Mouse (Mus musculus): ENCODE data around the gene Khdrbs2.

The Khdrbs2 gene

DNA sequence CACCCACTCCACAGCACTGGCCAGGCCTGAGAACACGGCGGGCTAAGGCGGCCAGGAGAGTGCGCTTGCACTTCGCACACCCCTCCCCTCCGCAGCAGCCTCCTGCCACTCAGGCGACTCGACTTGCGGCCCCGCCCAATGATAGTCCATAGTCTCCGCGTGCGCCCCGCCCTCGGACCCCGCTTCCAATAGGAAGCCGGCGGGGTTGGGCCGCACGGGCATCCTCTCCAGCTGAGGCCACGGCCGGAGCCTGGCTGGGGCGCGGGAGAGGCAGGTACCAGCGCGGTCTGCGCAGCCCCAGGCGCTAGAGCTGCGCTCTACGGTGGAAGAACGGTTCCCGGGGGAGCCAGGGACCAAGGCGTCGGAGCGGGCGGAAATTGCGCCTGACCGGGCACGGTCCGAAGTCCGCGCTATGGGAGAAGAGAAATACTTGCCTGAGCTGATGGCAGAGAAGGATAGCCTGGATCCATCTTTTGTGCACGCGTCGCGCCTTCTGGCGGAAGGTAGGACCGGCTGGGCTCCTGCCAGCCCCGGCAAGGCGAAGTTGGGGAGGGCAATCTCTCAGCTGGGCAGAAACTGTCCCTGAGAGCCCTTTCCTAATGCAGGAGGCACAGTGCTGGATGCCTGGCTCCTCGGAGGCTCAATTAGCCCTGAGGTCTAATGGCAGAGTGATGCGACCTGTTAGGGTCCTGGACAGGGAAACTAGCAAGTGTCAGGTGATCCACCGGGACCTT lies at the start of gene Khdrbs2:
Khdrbs2 (plus strand) TSS at position 209 of the 734 bp plus-strand sequence.
- DNase-seq: peak; percentile 19

DNA sequence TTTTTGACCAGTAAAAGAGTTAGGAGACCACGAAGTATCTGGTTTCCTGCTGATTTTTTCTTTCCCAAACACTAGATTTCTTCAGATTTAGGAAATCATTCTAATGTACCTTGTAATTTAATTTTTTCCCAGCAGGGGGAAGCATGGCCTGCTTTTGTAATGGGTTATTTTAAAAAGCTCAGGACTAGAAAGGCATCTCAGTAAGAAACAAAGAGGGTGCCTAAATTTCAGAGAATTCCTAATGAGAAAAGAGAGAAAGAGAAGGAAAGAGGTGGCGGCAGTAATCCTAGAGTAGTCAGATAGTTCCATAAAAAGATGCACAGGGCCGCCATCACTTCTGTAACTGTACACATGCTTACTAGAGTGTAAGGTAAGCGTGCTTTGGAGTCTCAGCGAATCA lies 2.1 kb downstream of the Khdrbs2 start:
- no peak for DNase-seq

DNA sequence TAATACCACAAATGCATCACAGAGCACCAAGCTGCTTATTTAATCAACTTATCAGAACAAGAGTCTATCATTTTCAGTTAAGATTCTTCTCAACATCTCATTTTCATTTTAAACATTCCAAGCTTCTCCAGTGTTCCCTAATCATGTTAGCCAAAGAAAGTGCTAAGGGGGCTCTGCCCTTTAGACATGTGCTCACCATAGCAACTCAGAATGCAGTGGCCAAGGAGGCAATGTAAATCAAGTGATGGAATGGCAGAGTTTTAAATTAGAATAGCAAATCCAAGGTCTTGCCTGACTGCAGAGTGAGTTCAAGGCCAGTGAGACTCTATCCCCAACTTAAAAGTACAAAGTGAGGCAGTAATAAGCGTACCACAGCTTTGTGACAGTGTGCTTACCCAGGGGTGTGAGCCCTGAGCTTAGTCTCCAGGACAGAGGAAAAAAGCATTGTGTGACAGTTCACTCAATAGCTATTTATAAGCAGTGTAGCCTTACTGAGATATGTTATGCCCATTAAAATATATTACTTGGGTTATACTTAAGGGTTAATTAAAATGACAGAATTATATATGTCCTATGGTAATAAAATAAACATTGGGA lies 27.2 kb downstream of the Khdrbs2 start:
- no peak for DNase-seq

DNA sequence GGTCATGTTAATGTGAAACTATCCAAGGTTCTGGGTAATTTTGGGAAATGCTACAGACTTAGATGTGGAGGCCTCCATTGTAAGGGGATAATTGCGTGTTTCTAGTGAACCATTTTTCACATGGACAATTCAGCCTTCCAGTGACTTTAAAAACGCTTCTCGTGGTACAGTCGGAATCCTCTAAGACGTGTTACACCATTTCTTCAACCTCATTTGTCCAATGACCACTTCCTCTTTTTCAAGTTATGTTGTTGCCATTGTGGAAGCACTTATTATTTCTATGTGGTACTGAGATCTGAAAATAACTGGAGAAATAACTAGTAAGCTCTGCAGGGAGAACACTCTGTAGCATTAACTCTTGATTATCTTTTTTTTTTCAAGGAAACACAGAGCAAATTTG lies 75.9 kb downstream of the Khdrbs2 start:
- DNase-seq: no peak

DNA sequence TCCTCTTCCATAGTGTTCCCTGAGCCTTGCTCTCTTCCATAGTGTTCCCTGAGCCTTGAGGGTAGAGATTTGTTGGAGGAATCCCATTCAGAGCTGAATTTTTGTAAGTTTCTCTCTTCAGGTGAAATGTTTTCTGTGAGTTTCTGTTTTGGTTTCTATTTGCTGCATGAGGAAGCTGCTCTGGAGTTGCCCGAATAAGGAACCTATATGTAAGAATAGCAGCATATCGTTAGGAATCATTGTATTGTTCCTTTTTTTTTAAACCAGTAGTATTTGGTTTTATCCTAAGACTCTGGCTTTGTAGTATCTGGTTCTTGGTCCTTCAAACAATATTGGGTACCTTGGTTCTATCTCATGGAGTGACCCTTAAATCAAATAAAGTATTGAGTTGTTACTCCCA lies 77.1 kb downstream of the Khdrbs2 start:
- no peak for DNase-seq

DNA sequence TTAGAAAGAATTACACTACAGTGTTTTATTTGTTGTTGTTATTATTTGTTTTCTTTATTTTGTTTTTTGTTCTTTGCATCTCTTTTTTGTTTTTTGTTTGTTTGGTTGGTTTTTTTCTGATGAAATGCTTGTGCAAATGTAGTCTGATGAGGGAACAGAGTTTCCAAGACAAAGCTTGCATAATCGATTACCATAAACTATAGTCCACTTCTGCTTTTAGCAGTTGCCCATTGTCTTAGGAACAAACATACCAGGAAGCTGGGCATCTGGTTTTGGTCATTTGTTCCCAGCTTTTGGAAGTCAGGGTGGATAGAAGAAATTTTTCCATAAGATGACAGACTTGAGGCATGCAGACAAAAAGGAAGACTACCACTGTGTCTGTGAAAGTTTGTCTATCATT lies 77.8 kb downstream of the Khdrbs2 start:
- no peak for DNase-seq

DNA sequence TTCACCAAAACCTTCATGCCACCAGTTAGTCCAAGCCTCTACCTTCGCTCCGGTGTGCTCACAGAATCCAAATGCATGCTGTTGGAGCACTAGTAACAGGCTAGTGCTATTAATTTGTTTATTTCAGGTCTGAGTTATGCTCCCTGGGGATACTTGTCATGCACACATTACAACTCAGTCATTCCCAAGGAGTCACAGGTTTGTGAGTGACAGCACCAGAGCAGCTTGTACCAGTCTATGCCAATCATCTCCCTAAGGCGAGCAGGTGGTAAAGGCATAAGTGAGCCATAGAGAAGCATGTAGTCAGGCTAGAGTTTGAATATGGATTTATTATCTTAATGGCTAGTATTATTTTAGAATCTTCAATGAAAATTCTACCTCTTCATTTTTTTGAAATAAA lies 86.4 kb downstream of the Khdrbs2 start:
- no peak for DNase-seq

DNA sequence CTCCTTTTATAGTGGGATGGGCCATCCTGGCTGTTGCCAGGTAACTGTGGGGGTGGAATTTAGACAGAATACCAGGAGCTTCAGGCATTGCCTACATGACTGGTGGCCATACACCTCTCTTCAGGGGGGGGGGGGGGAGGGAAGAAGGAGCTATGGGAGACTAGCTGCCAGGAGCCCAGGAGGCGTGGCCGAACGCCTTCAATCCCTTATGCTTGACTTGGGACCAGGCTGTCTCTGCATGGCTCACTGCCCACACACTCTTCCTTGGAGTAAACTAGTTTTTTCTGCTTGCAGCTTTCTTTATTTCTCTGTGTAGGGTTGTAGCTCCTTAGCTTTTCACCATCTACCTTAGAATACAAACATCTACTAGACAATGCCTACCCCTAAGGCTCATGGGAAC lies 98.0 kb downstream of the Khdrbs2 start:
- no peak for DNase-seq

DNA sequence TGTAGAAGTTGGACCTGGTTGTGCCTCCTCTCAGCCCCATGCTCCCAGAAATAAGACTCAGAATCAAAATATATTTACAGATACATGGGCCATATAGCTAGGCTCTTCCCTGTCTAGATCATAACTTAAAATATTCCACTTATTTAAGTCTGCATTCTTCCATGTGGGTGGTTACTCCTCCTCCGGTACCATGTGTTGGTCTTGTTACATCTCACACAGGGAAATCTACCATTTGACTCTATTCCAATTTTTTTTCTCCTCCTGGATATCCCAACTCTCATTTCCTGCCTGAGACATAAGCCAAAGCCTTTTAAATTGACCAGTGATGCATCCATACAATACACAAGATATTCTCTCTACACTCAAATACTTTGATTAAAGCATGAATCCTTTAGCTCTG lies 122.2 kb downstream of the Khdrbs2 start:
- no peak for DNase-seq

DNA sequence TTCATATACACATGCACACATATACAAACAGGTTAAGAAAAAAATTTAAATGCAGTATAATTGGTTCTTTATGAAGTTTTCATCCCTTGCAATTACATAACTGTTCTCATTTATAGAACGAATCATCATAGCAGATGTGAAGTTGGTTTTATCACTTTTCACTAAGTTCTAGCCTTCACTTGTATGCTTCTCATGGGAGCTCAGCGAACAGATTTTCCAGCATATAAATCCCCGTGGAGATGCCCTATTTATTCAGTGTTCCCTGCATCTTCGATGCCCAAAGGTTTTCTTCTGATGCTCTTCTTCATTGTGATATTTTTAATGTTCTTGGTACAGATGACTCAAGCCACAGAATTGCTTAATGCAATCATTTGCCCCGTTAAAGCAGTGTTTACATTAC lies 128.9 kb downstream of the Khdrbs2 start:
- DNase-seq: no peak

DNA sequence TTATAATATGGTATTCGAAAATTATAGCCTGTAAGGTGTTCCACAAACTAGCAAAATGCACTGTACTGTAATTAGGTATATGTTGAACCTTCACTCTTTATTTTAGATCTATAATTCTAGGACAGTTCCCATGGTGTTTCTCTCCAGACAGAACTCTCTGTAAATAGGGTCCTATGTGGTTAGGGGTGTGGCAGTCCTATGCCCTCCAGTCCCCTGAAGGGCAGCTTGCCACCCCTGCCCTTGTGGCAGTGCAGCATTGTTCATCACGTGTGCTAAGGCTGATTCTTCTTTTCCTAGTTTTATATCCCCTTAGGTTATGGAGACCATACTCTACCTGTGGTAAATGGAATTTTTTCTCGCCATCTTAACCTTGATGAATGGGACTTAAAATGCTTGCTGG lies 136.6 kb downstream of the Khdrbs2 start:
- DNase-seq: no peak

DNA sequence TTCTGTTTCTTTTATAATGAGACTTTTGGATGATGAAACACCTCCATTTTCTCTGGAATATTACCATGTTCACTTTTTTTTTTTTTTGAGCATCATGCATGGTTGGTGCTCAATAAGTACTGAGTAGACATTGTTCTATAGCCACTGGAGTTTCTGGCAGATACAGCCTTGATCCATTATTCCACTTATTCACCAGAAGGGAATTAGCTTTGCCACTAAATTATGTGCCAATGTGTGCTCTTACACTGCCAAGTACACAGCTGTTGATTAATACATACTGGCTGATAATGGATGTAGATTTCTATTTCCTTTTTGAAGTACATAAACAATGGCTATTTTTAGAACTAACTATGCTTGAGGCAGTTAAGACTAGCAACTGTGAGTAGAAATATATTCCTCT lies 137.1 kb downstream of the Khdrbs2 start:
- DNase-seq: no peak

DNA sequence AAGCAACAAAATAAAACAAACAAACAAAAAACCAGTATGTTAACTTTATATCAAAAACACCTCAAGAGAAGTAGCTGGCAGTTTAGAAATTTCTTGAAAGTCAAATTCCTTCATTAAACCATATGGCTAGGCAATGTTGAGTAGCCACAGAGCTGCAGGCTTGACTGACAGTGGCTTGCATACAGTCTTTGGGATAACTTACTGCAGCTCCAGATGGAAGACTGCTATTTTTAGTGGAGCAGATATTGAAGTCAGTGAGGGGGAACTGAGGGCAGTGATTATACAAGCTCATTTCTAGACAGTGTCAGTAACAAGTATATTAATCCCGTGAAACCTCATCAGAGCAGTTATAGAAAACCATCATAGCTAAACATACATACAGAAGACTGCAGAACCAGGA lies 166.6 kb downstream of the Khdrbs2 start:
- DNase-seq: no peak

DNA sequence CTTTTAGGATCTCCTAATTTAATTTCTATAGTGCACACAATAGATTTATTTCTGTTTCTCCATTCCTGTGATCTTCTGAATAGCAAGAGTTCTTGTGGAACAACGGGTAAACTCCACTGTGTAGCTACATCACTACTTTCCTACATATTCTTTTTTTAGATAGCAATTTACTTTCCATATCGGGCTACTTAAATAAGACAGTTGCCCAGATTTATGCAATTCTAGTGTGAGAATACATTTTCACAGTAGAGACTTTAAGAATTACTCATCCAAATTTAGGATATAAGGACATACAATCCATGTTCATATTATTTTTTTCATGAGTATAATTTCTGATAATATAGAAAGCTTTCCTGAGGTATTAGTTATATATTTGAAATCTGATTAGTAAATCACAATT lies 175.0 kb downstream of the Khdrbs2 start:
- DNase-seq: no peak

DNA sequence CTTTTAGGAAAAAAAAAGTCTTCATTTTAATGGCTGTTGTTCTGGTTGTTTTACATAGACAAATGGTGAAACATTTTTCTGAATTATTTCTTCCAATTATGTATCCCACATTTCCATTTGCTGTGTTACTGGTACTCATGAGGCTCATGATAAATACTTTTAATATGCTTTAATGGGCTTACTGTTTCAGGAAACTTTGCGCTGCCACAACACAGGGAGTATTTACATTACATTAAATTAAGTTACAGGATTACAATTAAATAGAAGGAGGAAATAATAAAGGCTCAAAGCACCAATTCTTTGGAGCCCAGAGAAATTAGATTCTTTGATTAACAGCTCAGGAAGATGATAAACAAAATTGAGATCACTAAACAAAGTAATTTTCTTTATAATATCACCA lies 179.6 kb downstream of the Khdrbs2 start:
- DNase-seq: no peak

DNA sequence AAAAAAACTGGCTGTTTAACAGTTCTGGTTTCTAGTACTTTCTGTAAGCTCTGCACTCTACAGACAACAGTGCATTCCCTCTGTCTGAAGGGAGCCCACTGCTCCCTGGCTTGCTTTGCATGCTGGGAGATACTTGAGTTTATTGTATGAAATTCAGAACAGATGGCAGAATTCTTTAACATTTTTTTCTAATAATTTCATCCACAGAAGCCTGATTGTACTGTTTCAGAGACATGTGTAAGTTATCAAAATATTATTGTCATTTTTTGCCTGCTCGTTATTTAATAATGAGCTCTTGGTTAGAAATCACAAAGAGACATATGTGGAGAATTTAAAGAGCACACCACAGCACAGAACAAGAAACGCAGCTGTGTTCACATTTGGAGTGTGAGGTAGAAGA lies 191.0 kb downstream of the Khdrbs2 start:
- DNase-seq: no peak

DNA sequence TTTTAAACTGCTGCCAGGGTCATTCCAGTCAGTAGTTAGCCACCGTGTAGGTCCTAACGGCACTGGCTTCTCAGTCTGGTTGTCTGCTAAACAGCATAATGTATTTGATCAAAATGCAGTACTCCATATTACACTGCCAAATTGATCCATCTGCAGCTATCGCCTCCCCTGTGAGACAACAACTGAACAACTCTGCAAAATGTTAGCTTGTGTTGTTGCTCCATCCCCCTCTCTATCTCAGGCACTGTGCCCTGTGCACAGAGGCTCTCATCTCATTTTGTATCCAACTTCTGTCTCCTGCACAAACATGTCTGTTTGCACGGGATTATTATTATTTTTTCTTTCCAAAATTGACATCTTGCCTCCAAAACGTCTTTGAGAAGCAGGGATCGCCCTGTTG lies 225.0 kb downstream of the Khdrbs2 start:
- DNase-seq: no peak

DNA sequence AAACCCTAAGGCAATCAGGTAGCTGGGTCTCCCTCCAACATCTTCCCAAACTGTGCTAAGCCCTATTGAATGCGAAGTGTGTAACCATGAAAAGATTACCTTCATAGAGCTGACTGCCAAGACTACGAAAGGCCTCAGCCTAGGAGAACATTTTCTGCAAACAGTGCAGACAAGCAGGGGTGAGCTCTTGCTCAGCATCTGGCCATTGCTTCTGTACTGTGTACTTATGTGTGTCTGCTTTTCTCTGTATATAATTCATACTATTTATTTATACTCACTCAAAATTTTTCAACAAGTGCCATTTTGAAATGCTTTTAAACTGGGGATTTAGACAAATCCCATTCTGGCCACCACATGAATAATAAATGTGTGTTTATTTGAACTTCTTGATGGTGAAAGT lies 235.1 kb downstream of the Khdrbs2 start:
- no peak for DNase-seq

DNA sequence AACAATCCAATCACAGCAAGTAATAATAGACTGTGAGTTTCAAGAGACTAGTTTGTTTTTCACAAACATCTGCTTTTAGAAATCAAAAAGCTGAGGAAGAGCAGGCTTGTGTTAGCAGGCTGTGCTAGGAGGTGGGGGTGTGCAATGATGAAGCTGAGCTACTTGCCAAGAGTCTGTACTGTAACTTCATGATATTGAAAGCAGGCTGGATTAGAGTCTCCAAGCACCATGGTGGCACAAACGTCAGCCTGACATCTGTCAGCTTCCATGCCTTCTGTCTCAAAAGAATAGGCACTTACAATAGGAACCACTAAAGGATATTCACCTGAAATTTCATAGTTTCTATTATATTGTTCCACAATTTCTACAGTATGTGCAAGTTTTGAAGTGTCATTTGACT lies 255.9 kb downstream of the Khdrbs2 start:
- DNase-seq: no peak

DNA sequence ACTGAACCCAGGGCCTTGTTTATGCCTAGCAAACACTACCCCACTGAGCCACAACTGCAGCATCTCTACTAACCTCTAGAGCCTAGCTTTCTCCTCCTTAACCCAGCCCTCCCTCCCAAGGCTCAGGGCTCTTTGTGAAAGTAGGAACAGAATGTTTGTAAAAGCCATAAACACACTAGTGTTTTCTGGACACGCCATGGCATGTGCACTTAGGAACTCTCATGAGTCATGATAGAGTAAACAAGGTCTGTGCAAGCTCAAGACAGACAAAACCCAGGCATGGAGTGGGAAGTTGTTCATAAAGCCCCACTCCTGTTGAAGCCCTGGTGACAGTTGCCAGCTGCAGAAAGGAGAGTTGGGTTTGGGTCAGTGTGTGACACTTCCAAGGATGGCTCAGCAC lies 257.0 kb downstream of the Khdrbs2 start:
- no peak for DNase-seq

DNA sequence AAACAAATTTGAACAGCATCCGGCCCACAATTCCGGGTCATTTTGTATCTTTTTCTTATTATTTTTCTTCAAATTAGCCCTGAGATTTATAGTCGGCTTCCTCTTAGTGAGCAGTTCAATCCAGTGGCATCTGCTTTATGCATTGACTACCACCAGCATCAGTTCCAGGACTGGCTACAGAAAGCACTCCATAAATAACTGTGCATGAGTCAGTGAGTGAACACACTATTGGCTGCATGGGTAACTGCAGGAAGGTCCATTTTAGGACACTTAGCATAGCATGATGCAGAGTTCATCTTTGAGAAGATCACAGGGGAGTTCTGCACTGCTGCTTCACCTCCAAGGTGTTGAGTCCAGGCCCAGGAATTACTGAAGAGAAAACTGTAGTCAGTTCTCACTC lies 258.0 kb downstream of the Khdrbs2 start:
- no peak for DNase-seq

DNA sequence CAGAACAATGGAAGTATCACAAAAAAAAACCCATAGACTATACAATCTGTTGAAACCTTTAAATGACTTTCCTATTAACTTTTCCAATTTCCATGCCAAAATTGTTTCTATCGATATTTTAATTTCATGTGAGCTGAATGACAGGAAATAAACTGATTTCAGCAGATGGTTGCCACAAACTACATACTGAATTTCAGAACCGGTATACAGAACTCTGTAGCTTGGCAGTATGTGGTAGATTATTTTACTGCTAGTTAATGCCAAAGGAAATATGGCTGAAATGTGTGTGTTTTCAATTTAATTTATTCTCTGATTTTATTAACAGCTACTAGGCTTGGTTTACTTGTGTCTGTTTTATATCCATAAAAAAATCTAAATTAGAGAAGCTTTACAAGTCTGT lies 260.6 kb downstream of the Khdrbs2 start:
- DNase-seq: no peak

DNA sequence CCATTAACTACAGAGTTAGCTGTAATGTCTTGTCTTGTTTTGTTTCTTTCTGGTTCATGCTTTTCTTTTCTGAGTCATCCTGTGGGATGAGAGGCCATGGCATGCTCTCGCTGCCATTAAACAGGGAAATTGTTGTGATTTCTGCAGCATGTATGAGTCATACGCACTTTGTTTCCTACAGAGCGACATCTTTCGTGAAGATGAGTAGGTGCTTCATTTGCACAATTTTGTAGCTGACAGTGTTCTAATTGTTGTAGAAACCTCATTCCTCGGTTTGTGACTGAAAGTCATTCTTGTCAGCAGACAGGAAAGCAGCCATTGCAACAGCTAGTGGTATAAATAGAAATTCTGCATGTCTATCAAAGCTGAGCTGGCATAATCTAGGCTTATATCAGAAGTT lies 271.4 kb downstream of the Khdrbs2 start:
- DNase-seq: no peak

DNA sequence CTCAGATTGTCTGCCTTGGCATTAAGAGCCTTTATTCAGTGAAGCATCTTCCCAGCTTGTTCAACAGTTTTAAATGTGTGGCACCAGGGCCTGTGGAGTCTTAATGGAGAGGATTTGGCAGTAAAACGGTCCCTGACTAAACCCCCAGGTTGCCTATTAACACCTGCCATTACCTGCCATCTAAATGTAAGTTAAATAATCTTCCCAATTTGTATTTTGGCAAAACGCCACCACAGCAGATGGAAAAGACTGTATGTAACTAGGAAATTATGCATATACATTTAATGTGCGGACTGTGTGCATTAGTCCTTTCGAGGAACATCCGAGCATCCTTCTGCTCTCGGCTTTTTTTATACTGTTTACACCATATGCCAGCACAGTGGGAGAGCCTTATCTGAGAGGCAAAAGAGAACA lies 290.6 kb downstream of the Khdrbs2 start:
- no peak for DNase-seq

DNA sequence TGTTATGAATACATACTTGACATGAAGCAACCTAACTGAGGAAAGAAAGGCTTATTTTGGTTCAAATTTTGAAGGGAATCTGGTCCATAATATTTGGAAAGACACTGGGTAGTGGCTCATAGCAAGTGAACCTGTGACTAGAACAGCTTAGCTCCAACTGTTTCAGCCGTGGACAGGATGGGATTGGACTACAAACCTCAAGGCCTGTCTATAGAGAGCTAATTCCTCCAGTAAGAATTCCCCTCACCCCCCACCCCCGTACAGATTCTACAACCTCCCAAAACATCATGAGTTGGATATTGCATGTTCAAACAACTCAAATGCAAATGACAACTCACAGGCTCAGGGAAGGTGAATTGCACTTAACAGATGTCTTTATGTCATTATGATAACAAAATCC lies 298.5 kb downstream of the Khdrbs2 start:
- DNase-seq: no peak
